9 mouse cellular contexts compared by ENCODE assay signal in genomic region chr2:84811880-84812279, GRCm38 (mm10). TPM values are rescaled to one million over a fixed set of nuclear protein-coding genes. Genes with fewer than 3 reads are reported as not detected.
DNase-seq lines count a peak whose midpoint lies in the region; ATAC-seq lines count a peak whose summit lies in the region.
"Had no signal": no experiment of that assay in that cellular context is flagged by ENCODE, and none has a peak within 500 bp of the region (broad histone marks: within the 10 kb centered on the region; RNA-seq: fewer than 3 reads in every experiment).

No protein-coding gene starts in this region.

- no peak overlapping the region for H3K9ac ChIP-seq in kidney, embryonic 16.5 days (replicated peaks; ENCODE audit: low read length)
- peak overlapping the region; percentile 69 for H3K9ac ChIP-seq in liver, embryonic 12.5 days
- no peak overlapping the region for H3K9ac ChIP-seq in stomach, embryonic 14.5 days (replicated peaks; ENCODE audit: low read depth, low read length)
- no peak overlapping the region for H3K9ac ChIP-seq in neural tube, embryonic 15.5 days (replicated peaks)
- H3K9ac ChIP-seq in midbrain, embryonic 15.5 days = no peak overlapping the region

- H3K36me3 ChIP-seq in kidney, embryonic 16.5 days (ENCODE audit: insufficient read depth, low read length) = no peaks in the 10 kb centered on the region
- peaks cover 45% of the 10 kb centered on the region for H3K36me3 ChIP-seq in liver, embryonic 12.5 days
- no peaks in the 10 kb centered on the region; the same call in 1 of the 2 replicates for H3K36me3 ChIP-seq in stomach, embryonic 14.5 days (ENCODE audit: control insufficient read depth, insufficient read depth, low read length)
- H3K36me3 ChIP-seq in neural tube, embryonic 15.5 days = no peaks in the 10 kb centered on the region
- H3K36me3 ChIP-seq in midbrain, embryonic 15.5 days (replicated peaks) = no peaks in the 10 kb centered on the region

- H3K4me1 ChIP-seq in kidney, embryonic 16.5 days (ENCODE audit: insufficient read depth, low read length) = peaks cover 6% of the 10 kb centered on the region
- peaks cover 71% of the 10 kb centered on the region for H3K4me1 ChIP-seq in liver, embryonic 12.5 days
- H3K4me1 ChIP-seq in stomach, embryonic 14.5 days (ENCODE audit: control insufficient read depth, insufficient read depth, low read length) = no peaks in the 10 kb centered on the region
- peaks cover 5% of the 10 kb centered on the region; the same call in 1 of the 2 replicates for H3K4me1 ChIP-seq in neural tube, embryonic 15.5 days
- peaks cover 4% of the 10 kb centered on the region; the same call in 1 of the 2 replicates for H3K4me1 ChIP-seq in midbrain, embryonic 15.5 days

- no peak overlapping the region for H3K4me3 ChIP-seq in kidney, embryonic 16.5 days (ENCODE audit: low read length)
- peak overlapping the region; percentile 41 for H3K4me3 ChIP-seq in liver, embryonic 12.5 days
- H3K4me3 ChIP-seq in stomach, embryonic 14.5 days (ENCODE audit: low read depth, low read length) = no peak overlapping the region
- H3K4me3 ChIP-seq in neural tube, embryonic 15.5 days (replicated peaks) = no peak overlapping the region
- H3K4me3 ChIP-seq in midbrain, embryonic 15.5 days = no peak overlapping the region

- no peaks in the 10 kb centered on the region for H3K9me3 ChIP-seq in kidney, embryonic 16.5 days (ENCODE audit: low read length)
- no peaks in the 10 kb centered on the region for H3K9me3 ChIP-seq in liver, embryonic 12.5 days (replicated peaks)
- no peaks in the 10 kb centered on the region for H3K9me3 ChIP-seq in stomach, embryonic 14.5 days (ENCODE audit: control insufficient read depth, low read depth, low read length)
- no peaks in the 10 kb centered on the region for H3K9me3 ChIP-seq in neural tube, embryonic 15.5 days (replicated peaks)
- no peaks in the 10 kb centered on the region for H3K9me3 ChIP-seq in midbrain, embryonic 15.5 days

- no peaks in the 10 kb centered on the region for H3K27me3 ChIP-seq in kidney, embryonic 16.5 days (ENCODE audit: insufficient read depth, low read length)
- H3K27me3 ChIP-seq in liver, embryonic 12.5 days (replicated peaks) = peaks cover 19% of the 10 kb centered on the region
- H3K27me3 ChIP-seq in stomach, embryonic 14.5 days (ENCODE audit: control insufficient read depth, insufficient read depth, low read length) = no peaks in the 10 kb centered on the region
- no peaks in the 10 kb centered on the region for H3K27me3 ChIP-seq in neural tube, embryonic 15.5 days (replicated peaks)
- no peaks in the 10 kb centered on the region for H3K27me3 ChIP-seq in midbrain, embryonic 15.5 days (replicated peaks)

- ATAC-seq in kidney, embryonic 16.5 days (ENCODE audit: low FRiP score, low TSS enrichment) = peak; percentile 50
- peak; percentile 89 for ATAC-seq in erythroid progenitor cell, adult 5-6 weeks (replicated peaks; ENCODE audit: low FRiP score, poor library complexity, severe bottlenecking)
- peak; percentile 98 for ATAC-seq in liver, embryonic 12.5 days
- ATAC-seq in stomach, embryonic 14.5 days (ENCODE audit: insufficient number of reproducible peaks, insufficient read depth, low FRiP score, low read depth) = peak; percentile 67; the same call in 1 of the 2 replicates
- ATAC-seq in neural tube, embryonic 15.5 days (ENCODE audit: low FRiP score) = no peak
- no peak for ATAC-seq in midbrain, embryonic 15.5 days (replicated peaks)

- H3K27ac ChIP-seq in kidney, embryonic 16.5 days (ENCODE audit: low read length) = no peak overlapping the region
- H3K27ac ChIP-seq in liver, embryonic 12.5 days = peak overlapping the region; percentile 99
- no peak overlapping the region for H3K27ac ChIP-seq in stomach, embryonic 14.5 days (ENCODE audit: low read length)
- no peak overlapping the region for H3K27ac ChIP-seq in neural tube, embryonic 15.5 days (replicated peaks)
- H3K27ac ChIP-seq in midbrain, embryonic 15.5 days = no peak overlapping the region

- no peak overlapping the region for H3K4me2 ChIP-seq in kidney, embryonic 16.5 days (replicated peaks; ENCODE audit: low read depth, low read length)
- H3K4me2 ChIP-seq in liver, embryonic 12.5 days = peak overlapping the region; percentile 76
- no peak overlapping the region for H3K4me2 ChIP-seq in stomach, embryonic 14.5 days (replicated peaks; ENCODE audit: low read depth, low read length)
- no peak overlapping the region for H3K4me2 ChIP-seq in neural tube, embryonic 15.5 days
- no peak overlapping the region for H3K4me2 ChIP-seq in midbrain, embryonic 15.5 days

- DNase-seq in kidney, adult 18-20 months = no peak
- DNase-seq in thymus, postnatal 0 days (ENCODE audit: low spot score) = no peak

- 64% methylated on average over 7 of the region's 7 CpGs for WGBS in kidney, embryonic 16.5 days
- 15% methylated on average over 7 of the region's 7 CpGs for WGBS in liver, embryonic 12.5 days (ENCODE audit: insufficient replicate concordance)
- WGBS in stomach, embryonic 14.5 days = 62% methylated on average over 7 of the region's 7 CpGs
- WGBS in neural tube, embryonic 15.5 days = 91% methylated on average over 7 of the region's 7 CpGs
- WGBS in midbrain, embryonic 15.5 days = 86% methylated on average over 7 of the region's 7 CpGs

RNA-seq across cellular contexts. Expression of gene Smtnl1, which starts 10.6 kb away (rescaled TPM):
- polyA plus RNA-seq in kidney, embryonic 16.5 days (2015; fragmentation: Nextera tagmentation; extraction: Ambion mirVana) = 0.19 and 0.26 TPM in 2 replicates
- not detected in 2 replicates for total RNA-seq in erythroid progenitor cell, adult 5-6 weeks (2015; ENCODE audit: low replicate concordance)
- total RNA-seq in erythroid progenitor cell, adult 5-6 weeks (2017; ENCODE audit: low replicate concordance) = not detected in 2 replicates
- polyA plus RNA-seq in liver, embryonic 12.5 days (2016; fragmentation: Nextera tagmentation; extraction: Ambion mirVana) = 0.29 and 0.43 TPM in 2 replicates
- polyA plus RNA-seq in stomach, embryonic 14.5 days (2014; fragmentation: Nextera tagmentation; extraction: Ambion mirVana) = not detected in 2 replicates
- polyA plus RNA-seq in thymus, postnatal 0 days (2015; fragmentation: Nextera tagmentation; extraction: Ambion mirVana) = 0.38 and 0.44 TPM in 2 replicates
- polyA plus RNA-seq in neural tube, embryonic 15.5 days (2015; fragmentation: Nextera tagmentation; extraction: Ambion mirVana) = not detected in 2 replicates
- polyA plus RNA-seq in midbrain, embryonic 15.5 days (2015; fragmentation: Nextera tagmentation; extraction: Ambion mirVana) = not detected in 2 replicates
- polyA plus RNA-seq: liver, adult 2 months had no signal

RNA-seq across cellular contexts. Expression of gene Ube2l6, which starts 13.3 kb away (rescaled TPM):
- 44.0 and 46.9 TPM in 2 replicates for polyA plus RNA-seq in kidney, embryonic 16.5 days (2015; fragmentation: Nextera tagmentation; extraction: Ambion mirVana)
- 424 and 462 TPM in 2 replicates for total RNA-seq in erythroid progenitor cell, adult 5-6 weeks (2015; ENCODE audit: low replicate concordance)
- 282 and 312 TPM in 2 replicates for total RNA-seq in erythroid progenitor cell, adult 5-6 weeks (2017; ENCODE audit: low replicate concordance)
- polyA plus RNA-seq in liver, embryonic 12.5 days (2016; fragmentation: Nextera tagmentation; extraction: Ambion mirVana) = 293 and 321 TPM in 2 replicates
- 36.2 and 38.0 TPM in 2 replicates for polyA plus RNA-seq in stomach, embryonic 14.5 days (2014; fragmentation: Nextera tagmentation; extraction: Ambion mirVana)
- polyA plus RNA-seq in thymus, postnatal 0 days (2015; fragmentation: Nextera tagmentation; extraction: Ambion mirVana) = 39.1 and 45.5 TPM in 2 replicates
- polyA plus RNA-seq in neural tube, embryonic 15.5 days (2015; fragmentation: Nextera tagmentation; extraction: Ambion mirVana) = 20.1 and 30.9 TPM in 2 replicates
- 21.6 and 25.7 TPM in 2 replicates for polyA plus RNA-seq in midbrain, embryonic 15.5 days (2015; fragmentation: Nextera tagmentation; extraction: Ambion mirVana)

RNA-seq across cellular contexts. Expression of gene Timm10, which starts 14.9 kb away (rescaled TPM):
- 60.1 and 66.6 TPM in 2 replicates for polyA plus RNA-seq in kidney, embryonic 16.5 days (2015; fragmentation: Nextera tagmentation; extraction: Ambion mirVana)
- 16.8 and 17.3 TPM in 2 replicates for total RNA-seq in erythroid progenitor cell, adult 5-6 weeks (2015; ENCODE audit: low replicate concordance)
- 6.5 TPM in 1 of 2 replicates, not detected in the other for total RNA-seq in erythroid progenitor cell, adult 5-6 weeks (2017; ENCODE audit: low replicate concordance)
- 50.9 and 54.3 TPM in 2 replicates for polyA plus RNA-seq in liver, embryonic 12.5 days (2016; fragmentation: Nextera tagmentation; extraction: Ambion mirVana)
- polyA plus RNA-seq in stomach, embryonic 14.5 days (2014; fragmentation: Nextera tagmentation; extraction: Ambion mirVana) = 50.2 and 60.2 TPM in 2 replicates
- polyA plus RNA-seq in thymus, postnatal 0 days (2015; fragmentation: Nextera tagmentation; extraction: Ambion mirVana) = 35.6 and 38.9 TPM in 2 replicates
- 78.9 and 86.0 TPM in 2 replicates for polyA plus RNA-seq in neural tube, embryonic 15.5 days (2015; fragmentation: Nextera tagmentation; extraction: Ambion mirVana)
- polyA plus RNA-seq in midbrain, embryonic 15.5 days (2015; fragmentation: Nextera tagmentation; extraction: Ambion mirVana) = 70.1 and 82.8 TPM in 2 replicates

RNA-seq across cellular contexts. Expression of gene Slc43a1, which starts 26.8 kb away (rescaled TPM):
- 15.6 and 17.8 TPM in 2 replicates for polyA plus RNA-seq in kidney, embryonic 16.5 days (2015; fragmentation: Nextera tagmentation; extraction: Ambion mirVana)
- total RNA-seq in erythroid progenitor cell, adult 5-6 weeks (2015; ENCODE audit: low replicate concordance) = 716 and 794 TPM in 2 replicates
- 395 and 487 TPM in 2 replicates for total RNA-seq in erythroid progenitor cell, adult 5-6 weeks (2017; ENCODE audit: low replicate concordance)
- polyA plus RNA-seq in liver, embryonic 12.5 days (2016; fragmentation: Nextera tagmentation; extraction: Ambion mirVana) = 153 and 162 TPM in 2 replicates
- polyA plus RNA-seq in stomach, embryonic 14.5 days (2014; fragmentation: Nextera tagmentation; extraction: Ambion mirVana) = 19.8 and 21.1 TPM in 2 replicates
- 19.7 and 22.7 TPM in 2 replicates for polyA plus RNA-seq in thymus, postnatal 0 days (2015; fragmentation: Nextera tagmentation; extraction: Ambion mirVana)
- polyA plus RNA-seq in neural tube, embryonic 15.5 days (2015; fragmentation: Nextera tagmentation; extraction: Ambion mirVana) = 1.3 and 5.0 TPM in 2 replicates
- polyA plus RNA-seq in midbrain, embryonic 15.5 days (2015; fragmentation: Nextera tagmentation; extraction: Ambion mirVana) = 1.2 and 1.9 TPM in 2 replicates

RNA-seq across cellular contexts. Expression of gene Serping1, which starts 36.6 kb away (rescaled TPM):
- 115 and 119 TPM in 2 replicates for polyA plus RNA-seq in kidney, embryonic 16.5 days (2015; fragmentation: Nextera tagmentation; extraction: Ambion mirVana)
- 0.72 and 12.6 TPM in 2 replicates for total RNA-seq in erythroid progenitor cell, adult 5-6 weeks (2015; ENCODE audit: low replicate concordance)
- total RNA-seq in erythroid progenitor cell, adult 5-6 weeks (2017; ENCODE audit: low replicate concordance) = 1.8 and 3.8 TPM in 2 replicates
- 30.8 and 32.3 TPM in 2 replicates for polyA plus RNA-seq in liver, embryonic 12.5 days (2016; fragmentation: Nextera tagmentation; extraction: Ambion mirVana)
- 84.2 and 93.7 TPM in 2 replicates for polyA plus RNA-seq in stomach, embryonic 14.5 days (2014; fragmentation: Nextera tagmentation; extraction: Ambion mirVana)
- polyA plus RNA-seq in thymus, postnatal 0 days (2015; fragmentation: Nextera tagmentation; extraction: Ambion mirVana) = 13.8 and 16.1 TPM in 2 replicates
- 33.1 and 38.3 TPM in 2 replicates for polyA plus RNA-seq in neural tube, embryonic 15.5 days (2015; fragmentation: Nextera tagmentation; extraction: Ambion mirVana)
- 32.9 and 37.0 TPM in 2 replicates for polyA plus RNA-seq in midbrain, embryonic 15.5 days (2015; fragmentation: Nextera tagmentation; extraction: Ambion mirVana)

Comparison
In these comparisons a context has a peak if more than half of its experiments do, and no peak if none do; other contexts are left out.
1. ATAC-seq: peak in kidney, embryonic 16.5 days (single experiment), erythroid progenitor cell, adult 5-6 weeks (single experiment), liver, embryonic 12.5 days (single experiment) and stomach, embryonic 14.5 days (single experiment); none in neural tube, embryonic 15.5 days (single experiment) and midbrain, embryonic 15.5 days (single experiment).